Comparison of ENCODE assay signal across 17 mouse cellular contexts in genomic region chr7:139851098-139851497, GRCm38 (mm10). TPM values are rescaled to one million over a fixed set of nuclear protein-coding genes. Genes with fewer than 3 reads are reported as not detected.
A peak's percentile ranks its signal among the peaks of the same experiment; 100 is the strongest.
DNase-seq lines count a peak whose midpoint lies in the region; ATAC-seq and TF ChIP-seq lines count a peak whose summit lies in the region.
"Had no signal": no experiment of that assay in that cellular context is flagged by ENCODE, and none has a peak within 500 bp of the region (broad histone marks: within the 10 kb centered on the region; RNA-seq: fewer than 3 reads in every experiment).

No protein-coding gene starts in this region.

- H3K27ac ChIP-seq in hindbrain, embryonic 11.5 days (ENCODE audit: low read depth, low read length) = no peak overlapping the region
- no peak overlapping the region; the same call in 1 of the 2 replicates for H3K27ac ChIP-seq in hindbrain, embryonic 10.5 days
- H3K27ac ChIP-seq in forebrain, postnatal 0 days (ENCODE audit: low read depth, low read length) = peak overlapping the region; percentile 79
- H3K27ac ChIP-seq in neural tube, embryonic 15.5 days (replicated peaks) = peak overlapping the region; percentile 72
- H3K27ac ChIP-seq: embryonic facial prominence, embryonic 15.5 days; liver, embryonic 15.5 days had no signal

- WGBS in hindbrain, embryonic 11.5 days = 62% methylated on average over 6 of the region's 6 CpGs
- WGBS in hindbrain, embryonic 10.5 days = 66% methylated on average over 6 of the region's 6 CpGs
- WGBS in forebrain, postnatal 0 days = 29% methylated on average over 6 of the region's 6 CpGs
- 25% methylated on average over 6 of the region's 6 CpGs for WGBS in neural tube, embryonic 15.5 days

- no peak for TF ChIP-seq CTCF in forebrain, postnatal 0 days (IDR thresholded peaks at IDR 0.05; ENCODE audit: low read depth)

- peaks cover 4% of the 10 kb centered on the region; the same call in 1 of the 2 replicates for H3K4me1 ChIP-seq in hindbrain, embryonic 11.5 days (replicated peaks; ENCODE audit: control insufficient read depth, insufficient read depth, low read length)
- H3K4me1 ChIP-seq in hindbrain, embryonic 10.5 days (replicated peaks) = peaks cover 26% of the 10 kb centered on the region
- peaks cover 30% of the 10 kb centered on the region for H3K4me1 ChIP-seq in forebrain, postnatal 0 days (ENCODE audit: insufficient read depth)
- peaks cover 34% of the 10 kb centered on the region for H3K4me1 ChIP-seq in neural tube, embryonic 15.5 days
- H3K4me1 ChIP-seq: embryonic facial prominence, embryonic 15.5 days; liver, embryonic 15.5 days; megakaryocyte, embryonic 14.5 days had no signal

- no peak overlapping the region for H3K4me2 ChIP-seq in hindbrain, embryonic 11.5 days (replicated peaks; ENCODE audit: low read depth, low read length)
- H3K4me2 ChIP-seq in forebrain, postnatal 0 days (ENCODE audit: low read depth) = no peak overlapping the region
- no peak overlapping the region for H3K4me2 ChIP-seq in neural tube, embryonic 15.5 days
- H3K4me2 ChIP-seq: embryonic facial prominence, embryonic 15.5 days; liver, embryonic 15.5 days had no signal

- H3K9ac ChIP-seq in hindbrain, embryonic 11.5 days (ENCODE audit: low read depth, low read length) = no peak overlapping the region
- 0 out of 2 replicates have a peak overlapping the region, but pooled peaks have one; percentile 0 for H3K9ac ChIP-seq in forebrain, postnatal 0 days
- H3K9ac ChIP-seq in neural tube, embryonic 15.5 days (replicated peaks) = no peak overlapping the region
- H3K9ac ChIP-seq: embryonic facial prominence, embryonic 15.5 days; liver, embryonic 15.5 days had no signal

- H3K27me3 ChIP-seq in hindbrain, embryonic 11.5 days (ENCODE audit: control insufficient read depth, insufficient read depth, low read length) = no peaks in the 10 kb centered on the region
- 0 out of 2 replicates have a peak, but pooled peaks cover 5% of the 10 kb centered on the region for H3K27me3 ChIP-seq in hindbrain, embryonic 10.5 days (ENCODE audit: insufficient read depth, poor library complexity, severe bottlenecking)
- no peaks in the 10 kb centered on the region for H3K27me3 ChIP-seq in forebrain, postnatal 0 days (ENCODE audit: insufficient read depth, low read length)
- no peaks in the 10 kb centered on the region for H3K27me3 ChIP-seq in neural tube, embryonic 15.5 days (replicated peaks)
- H3K27me3 ChIP-seq: embryonic facial prominence, embryonic 15.5 days; liver, embryonic 15.5 days had no signal

- peak; percentile 35 for DNase-seq in hindbrain, embryonic 11.5 days (ENCODE audit: low spot score)
- no peak for DNase-seq in hindbrain, embryonic 10.5 days (ENCODE audit: low spot score)
- peak; percentile 88 for DNase-seq in forebrain, postnatal 0 days
- DNase-seq in layer of hippocampus, adult 9-11 months = peak; percentile 42
- no peak for DNase-seq in cerebellum, adult 9-10 months
- DNase-seq in kidney, adult 18-20 months = no peak
- DNase-seq in embryo, embryonic 11 days = no peak
- DNase-seq: B cell, adult 2 months; cerebellum, adult 9-11 months; gastrocnemius, postnatal 10 days; kidney, adult 8-10 months; thymus, adult 2 months had no signal

- ATAC-seq in hindbrain, embryonic 11.5 days (ENCODE audit: low FRiP score) = 0 out of 2 replicates have a peak, but pooled peaks have one; percentile 13
- ATAC-seq in forebrain, postnatal 0 days = peak; percentile 89; the same call in 1 of the 2 replicates
- peak; percentile 76 for ATAC-seq in neural tube, embryonic 15.5 days (ENCODE audit: low FRiP score)

- no peak overlapping the region for H3K4me3 ChIP-seq in hindbrain, embryonic 11.5 days (ENCODE audit: low read depth, low read length)
- no peak overlapping the region for H3K4me3 ChIP-seq in hindbrain, embryonic 10.5 days
- no peak overlapping the region for H3K4me3 ChIP-seq in forebrain, postnatal 0 days (ENCODE audit: low read depth, low read length)
- no peak overlapping the region for H3K4me3 ChIP-seq in neural tube, embryonic 15.5 days (replicated peaks)
- H3K4me3 ChIP-seq: embryonic facial prominence, embryonic 15.5 days; liver, embryonic 15.5 days; megakaryocyte, embryonic 14.5 days had no signal

- H3K36me3 ChIP-seq in hindbrain, embryonic 11.5 days (ENCODE audit: control insufficient read depth, insufficient read depth, low read length) = no peaks in the 10 kb centered on the region
- H3K36me3 ChIP-seq in hindbrain, embryonic 10.5 days = peaks cover 5% of the 10 kb centered on the region; the same call in 1 of the 2 replicates
- H3K36me3 ChIP-seq in forebrain, postnatal 0 days (ENCODE audit: insufficient read depth) = no peaks in the 10 kb centered on the region; the same call in 1 of the 2 replicates
- no peaks in the 10 kb centered on the region for H3K36me3 ChIP-seq in neural tube, embryonic 15.5 days
- H3K36me3 ChIP-seq: embryonic facial prominence, embryonic 15.5 days; liver, embryonic 15.5 days had no signal

- no peaks in the 10 kb centered on the region for H3K9me3 ChIP-seq in hindbrain, embryonic 11.5 days (ENCODE audit: control insufficient read depth, low read length)
- no peaks in the 10 kb centered on the region for H3K9me3 ChIP-seq in hindbrain, embryonic 10.5 days
- H3K9me3 ChIP-seq in forebrain, postnatal 0 days (ENCODE audit: low read length) = no peaks in the 10 kb centered on the region
- no peaks in the 10 kb centered on the region for H3K9me3 ChIP-seq in neural tube, embryonic 15.5 days (replicated peaks)
- H3K9me3 ChIP-seq: embryonic facial prominence, embryonic 15.5 days; liver, embryonic 15.5 days; megakaryocyte, embryonic 14.5 days had no signal

RNA-seq across cellular contexts. Expression of gene Adgra1, which starts 17.1 kb away (rescaled TPM):
- 14.4 and 16.4 TPM in 2 replicates for polyA plus RNA-seq in hindbrain, embryonic 11.5 days (2014; fragmentation: Nextera tagmentation; extraction: Ambion mirVana)
- 8.2 and 19.2 TPM in 2 replicates for polyA plus RNA-seq in hindbrain, embryonic 10.5 days (2016; fragmentation: Nextera tagmentation; extraction: Ambion mirVana)
- 12.2 and 17.1 TPM in 2 replicates for total RNA-seq in forebrain, postnatal 0 days (2014; rRNA removed)
- polyA plus RNA-seq in forebrain, postnatal 0 days (2015; fragmentation: Nextera tagmentation; extraction: Ambion mirVana) = 18.0 and 39.3 TPM in 2 replicates
- 31.1 and 34.1 TPM in 2 replicates for polyA plus RNA-seq in neural tube, embryonic 15.5 days (2015; fragmentation: Nextera tagmentation; extraction: Ambion mirVana)
- polyA plus RNA-seq: liver, embryonic 15.5 days had no signal

RNA-seq across cellular contexts. Expression of gene Kndc1, which starts 43.4 kb away (rescaled TPM):
- 1.2 and 1.4 TPM in 2 replicates for polyA plus RNA-seq in hindbrain, embryonic 11.5 days (2014; fragmentation: Nextera tagmentation; extraction: Ambion mirVana)
- polyA plus RNA-seq in hindbrain, embryonic 10.5 days (2016; fragmentation: Nextera tagmentation; extraction: Ambion mirVana) = 0.58 and 1.0 TPM in 2 replicates
- total RNA-seq in forebrain, postnatal 0 days (2014; rRNA removed) = 28.9 and 48.4 TPM in 2 replicates
- 7.1 and 10.0 TPM in 2 replicates for polyA plus RNA-seq in forebrain, postnatal 0 days (2015; fragmentation: Nextera tagmentation; extraction: Ambion mirVana)
- polyA plus RNA-seq in neural tube, embryonic 15.5 days (2015; fragmentation: Nextera tagmentation; extraction: Ambion mirVana) = 12.5 and 15.5 TPM in 2 replicates
- polyA plus RNA-seq: heart, postnatal 0 days; liver, embryonic 15.5 days had no signal

Comparison
In these comparisons a context has a peak if more than half of its experiments do, and no peak if none do; other contexts are left out.
1. DNase-seq: peak in hindbrain, embryonic 11.5 days (single experiment), forebrain, postnatal 0 days (single experiment) and layer of hippocampus, adult 9-11 months (single experiment); none in hindbrain, embryonic 10.5 days (single experiment), cerebellum, adult 9-10 months (single experiment), kidney, adult 18-20 months (single experiment) and embryo, embryonic 11 days (single experiment).
2. ATAC-seq: peak in every context shown above with its lines; median percentile 89 in forebrain, postnatal 0 days; 76 in neural tube, embryonic 15.5 days; 13 in hindbrain, embryonic 11.5 days.
3. H3K27ac ChIP-seq: peak in forebrain, postnatal 0 days (single experiment) and neural tube, embryonic 15.5 days (single experiment); none in hindbrain, embryonic 11.5 days (single experiment) and hindbrain, embryonic 10.5 days (single experiment).